Mouse (Mus musculus): ENCODE data around the gene Gse1.

Gene Gse1

DNA sequence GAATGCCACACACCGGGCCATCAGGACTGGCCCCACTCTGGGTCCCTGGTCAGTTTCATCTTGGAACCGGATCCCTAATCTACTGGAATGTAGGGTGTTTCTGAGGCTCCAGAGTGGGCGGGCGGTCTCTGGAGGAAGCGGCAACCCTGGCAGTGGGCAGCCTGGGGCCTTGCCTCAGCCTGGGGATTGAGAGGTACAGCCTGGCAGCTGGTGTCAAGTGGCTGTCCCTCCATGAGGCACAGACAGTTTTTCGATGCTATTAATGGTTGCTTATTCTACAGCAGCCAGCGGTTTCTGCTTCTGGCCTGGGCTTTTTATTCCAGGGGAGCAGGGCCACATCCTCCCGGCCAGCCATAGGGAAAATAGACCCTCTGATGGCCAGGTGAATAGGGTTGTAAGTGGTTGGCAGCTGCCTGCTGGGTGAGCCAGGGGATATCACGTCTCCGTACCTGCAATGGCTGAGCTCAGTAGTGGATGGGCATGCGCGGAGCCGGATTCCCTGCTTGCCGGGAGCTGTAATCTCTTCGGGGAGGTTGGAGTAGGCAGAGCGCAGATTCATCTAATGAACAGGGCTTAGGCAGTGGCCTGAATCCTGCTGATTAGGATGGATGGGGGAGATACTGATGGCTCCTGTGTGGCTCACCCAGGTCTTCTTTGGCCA is 22.6 kb downstream of the Gse1 start:
- ChIA-PET CTCF (interaction anchor here (0.6 to 2.2 kb wide), 12 partner anchors 11 to 1339 kb away, joined by 3 to 7 read pairs (median 4); partner anchors contain the start of gene Map1lc3b (in 1 of the 4)), POLR2A (interaction anchor here in 3 of 4 experiments (0.7 to 1.8 kb wide), 9 partner anchors 13 to 618 kb away, joined by 3 to 6 read pairs (median 4); partner anchors contain the start of gene Gins2 (in 1 of the 3))

GRCm38 (mm10) chr8:120251411-120252035 is 23.3 kb downstream of the Gse1 start:
- ChIA-PET POLR2A (interaction anchor here in 3 of 4 experiments (0.7 to 1.4 kb wide), 6 partner anchors 13 to 619 kb away, joined by 3 to 6 read pairs (median 4); no protein-coding TSS in a partner anchor), CTCF (interaction anchor here in 1 of 4 experiments (1.1 to 2.2 kb wide), 3 partner anchors 37 to 344 kb away, joined by 3 to 7 read pairs (median 3); no protein-coding TSS in a partner anchor)

DNA sequence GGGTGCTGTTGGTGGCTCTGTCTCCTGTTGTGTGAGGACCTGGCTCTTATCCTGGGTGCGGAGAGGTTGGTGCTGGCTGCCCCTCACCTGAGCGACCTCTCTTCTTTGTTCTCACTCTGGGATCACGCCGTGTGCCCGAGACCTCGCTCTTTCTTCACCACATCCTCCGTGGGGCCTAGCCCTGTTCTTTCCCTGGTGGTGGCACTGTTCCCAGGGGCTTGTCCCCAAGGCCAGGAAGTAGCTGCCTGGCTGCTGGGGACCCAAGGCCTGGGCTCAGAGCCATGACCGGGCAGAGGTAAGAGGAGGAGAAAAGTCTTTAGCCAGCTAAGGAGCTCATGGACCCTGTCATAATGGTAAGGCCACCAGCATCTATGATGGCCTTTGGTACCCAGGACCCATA is 25.4 kb downstream of the Gse1 start:
- ChIA-PET POLR2A (interaction anchor here in 1 of 4 experiments (1.4 kb wide), 1 partner anchor 12 kb away, joined by 3 read pairs; no protein-coding TSS in a partner anchor), CTCF (no interaction called here)

GRCm38 (mm10) chr8:120255406-120255987 is 27.2 kb downstream of the Gse1 start:
- ChIA-PET POLR2A (interaction anchor here (0.5 to 1.3 kb wide), 8 partner anchors 9 to 383 kb away, joined by 3 to 6 read pairs (median 3); no protein-coding TSS in a partner anchor), CTCF (interaction anchor here (0.5 to 2.9 kb wide), 9 partner anchors 10 to 340 kb away, joined by 3 to 16 read pairs (median 3); no protein-coding TSS in a partner anchor)

GRCm38 (mm10) chr8:120256958-120257357 is 28.7 kb downstream of the Gse1 start:
- ChIA-PET CTCF (interaction anchor here in 3 of 4 experiments (0.6 to 2.9 kb wide), 7 partner anchors 24 to 369 kb away, joined by 3 to 16 read pairs (median 4); no protein-coding TSS in a partner anchor), POLR2A (interaction anchor here in 1 of 4 experiments (1.2 kb wide), 1 partner anchor 14 kb away, joined by 3 read pairs; no protein-coding TSS in a partner anchor)

- POLR2A ChIA-PET = interaction anchor here in 1 of 4 experiments (1.4 kb wide), 1 partner anchor 10 kb away, joined by 5 read pairs; no protein-coding TSS in a partner anchor
- CTCF ChIA-PET = interaction anchor here in 2 of 4 experiments (0.6 to 1.6 kb wide), 5 partner anchors 11 to 227 kb away, joined by 3 to 4 read pairs (median 3); no protein-coding TSS in a partner anchor
Observed at GRCm38 (mm10) chr8:120259206-120259605, 30.9 kb downstream of the Gse1 start.

GRCm38 (mm10) chr8:120260677-120261076 is 32.4 kb downstream of the Gse1 start:
- ChIA-PET POLR2A (interaction anchor here in 1 of 4 experiments (0.6 to 0.8 kb wide), 3 partner anchors 26 to 317 kb away, joined by 3 to 6 read pairs (median 3); no protein-coding TSS in a partner anchor), CTCF (interaction anchor here in 2 of 4 experiments (0.8 to 1.3 kb wide), 3 partner anchors 28 to 40 kb away, joined by 3 read pairs; no protein-coding TSS in a partner anchor)

DNA sequence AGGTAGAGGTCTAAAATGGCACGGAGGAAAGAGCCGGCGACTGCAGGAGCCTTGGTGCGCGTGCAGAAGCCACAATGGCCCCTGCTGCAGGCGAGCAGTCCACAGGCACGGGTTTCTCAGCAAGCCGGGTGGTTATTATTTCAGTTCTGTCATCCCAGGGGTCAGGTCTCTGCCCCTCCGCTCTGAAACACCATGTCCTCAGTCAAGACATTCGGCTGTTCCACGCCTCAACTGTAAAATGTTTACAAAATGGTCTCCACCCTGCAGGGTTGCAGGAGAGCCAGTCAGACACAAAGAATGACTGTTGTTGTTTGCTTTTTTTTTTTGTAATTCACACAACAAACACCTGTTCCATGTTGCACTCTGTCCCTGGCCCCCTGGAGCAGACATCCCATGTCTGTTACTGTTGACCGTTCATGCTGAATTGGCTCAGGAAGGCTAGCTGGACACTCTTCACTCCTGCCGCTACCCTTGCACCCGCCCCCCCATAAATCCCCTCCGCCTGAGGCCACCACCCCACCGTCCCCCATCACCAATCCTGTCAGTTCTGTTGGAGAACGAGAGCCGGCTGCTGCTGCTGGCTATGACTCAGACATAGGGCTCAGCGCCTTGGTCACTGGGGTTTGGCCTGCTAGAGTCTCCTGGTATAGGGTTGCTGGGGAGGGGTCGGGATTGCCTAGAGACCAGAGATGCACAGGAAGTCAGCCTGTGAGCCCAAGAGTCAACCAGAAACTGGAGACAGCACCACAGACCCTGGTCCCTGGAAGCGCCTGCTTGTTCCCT is 33.3 kb downstream of the Gse1 start:
- ChIA-PET CTCF (interaction anchor here in 2 of 4 experiments (0.9 to 1.4 kb wide), 2 partner anchors 27 to 83 kb away, joined by 4 to 5 read pairs; no protein-coding TSS in a partner anchor), POLR2A (interaction anchor here in 1 of 4 experiments (0.6 kb wide), 1 partner anchor 48 kb away, joined by 6 read pairs; no protein-coding TSS in a partner anchor)

DNA sequence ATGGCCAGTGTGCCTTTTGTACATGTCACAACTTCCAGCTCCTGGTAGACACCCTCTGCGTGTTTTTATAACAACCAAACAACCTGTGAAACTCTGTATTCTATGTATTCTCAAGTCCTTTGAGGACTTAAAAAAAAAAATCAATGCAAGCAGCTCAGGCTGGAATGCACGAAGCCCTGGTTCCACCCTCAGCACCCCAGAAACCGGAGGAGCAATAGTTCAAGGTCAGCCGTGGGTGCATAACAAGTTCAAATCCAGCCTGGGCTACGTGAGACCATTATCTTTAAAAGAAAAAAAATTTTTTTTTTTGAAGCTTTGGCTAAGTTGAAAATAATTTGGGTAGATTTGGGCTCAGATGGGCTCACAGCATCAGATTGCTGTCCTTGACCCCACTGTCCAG is 35.6 kb downstream of the Gse1 start:
- ChIA-PET CTCF (interaction anchor here in 3 of 4 experiments (0.6 to 2.2 kb wide), 8 partner anchors 12 to 85 kb away, joined by 3 to 8 read pairs (median 4); no protein-coding TSS in a partner anchor), POLR2A (interaction anchor here in 2 of 4 experiments (0.6 to 2.1 kb wide), 8 partner anchors 8 to 918 kb away, joined by 3 to 5 read pairs (median 3); no protein-coding TSS in a partner anchor)

GRCm38 (mm10) chr8:120264388-120264943 is 36.2 kb downstream of the Gse1 start:
- ChIA-PET POLR2A (interaction anchor here in 2 of 4 experiments (0.6 to 2.4 kb wide), 11 partner anchors 8 to 919 kb away, joined by 3 to 6 read pairs (median 3); no protein-coding TSS in a partner anchor), CTCF (interaction anchor here in 3 of 4 experiments (0.6 to 2.2 kb wide), 16 partner anchors 9 to 1248 kb away, joined by 3 to 8 read pairs (median 4); no protein-coding TSS in a partner anchor)

DNA sequence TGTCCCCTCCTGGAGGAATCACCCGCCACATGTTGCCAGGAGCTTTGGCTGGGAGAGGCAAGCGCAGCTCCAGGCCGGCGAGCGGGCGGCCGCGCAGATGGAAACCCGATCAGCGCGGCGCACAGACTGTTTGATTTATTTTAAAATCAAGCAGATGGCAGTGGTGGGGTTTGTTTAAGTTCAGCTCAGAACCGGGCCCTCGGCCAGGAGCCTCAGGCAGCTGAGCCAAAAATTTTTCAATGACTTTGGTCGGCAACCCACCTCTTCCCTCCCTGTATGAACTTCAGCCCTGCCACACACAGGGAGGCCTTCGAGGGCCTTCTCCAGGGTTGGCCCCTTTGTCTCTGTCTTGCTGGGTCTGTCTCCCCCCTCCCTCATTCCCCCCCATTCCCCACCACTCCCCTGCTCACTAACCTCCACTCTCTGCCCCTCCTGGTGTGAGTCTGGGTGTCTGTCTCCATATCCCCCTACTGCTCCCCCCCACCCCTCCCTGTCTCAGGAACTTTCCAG is 36.7 kb downstream of the Gse1 start:
- ChIA-PET POLR2A (interaction anchor here in 3 of 4 experiments (0.6 to 2.4 kb wide), 11 partner anchors 9 to 733 kb away, joined by 3 to 7 read pairs (median 4); no protein-coding TSS in a partner anchor), CTCF (interaction anchor here in 2 of 4 experiments (0.5 to 2.2 kb wide), 12 partner anchors 9 to 1585 kb away, joined by 3 to 8 read pairs (median 4); no protein-coding TSS in a partner anchor)

- POLR2A ChIA-PET = interaction anchor here in 3 of 4 experiments (0.6 to 2.4 kb wide), 12 partner anchors 10 to 733 kb away, joined by 3 to 7 read pairs (median 4); no protein-coding TSS in a partner anchor
Observed at GRCm38 (mm10) chr8:120265471-120265870, 37.2 kb downstream of the Gse1 start.

DNA sequence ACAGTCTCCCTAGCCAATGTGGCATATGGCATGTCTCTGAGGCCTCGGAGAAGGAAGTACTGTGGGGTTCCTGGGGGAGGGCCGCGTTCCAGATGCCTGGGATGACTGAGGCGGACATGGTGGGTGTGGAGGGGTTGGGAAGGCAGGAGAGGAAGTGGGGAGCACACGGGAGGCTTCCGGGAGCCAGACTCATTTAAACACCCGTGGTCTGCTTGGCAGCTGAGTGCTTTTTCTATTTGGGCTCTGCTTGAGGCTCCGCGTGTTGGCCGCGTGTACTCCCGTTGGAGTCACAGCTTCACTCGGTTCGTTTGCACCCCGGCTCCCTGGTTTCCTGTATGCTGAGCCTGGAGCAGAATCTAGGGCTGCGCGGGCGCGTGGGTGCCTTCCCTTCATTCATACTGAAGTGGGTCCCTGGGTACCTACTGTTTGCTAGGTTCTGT is 40.3 kb downstream of the Gse1 start:
- ChIA-PET CTCF (interaction anchor here (0.6 to 1.5 kb wide), 7 partner anchors 12 to 809 kb away, joined by 3 to 6 read pairs (median 4); no protein-coding TSS in a partner anchor), POLR2A (interaction anchor here in 3 of 4 experiments (0.5 to 2.4 kb wide), 3 partner anchors 10 to 167 kb away, joined by 3 to 5 read pairs (median 4); no protein-coding TSS in a partner anchor)

More at GRCm38 (mm10) chr8:120265471-120265870, 37.2 kb downstream of the Gse1 start:
- CTCF ChIA-PET = interaction anchor here in 3 of 4 experiments (0.5 to 2.2 kb wide), 12 partner anchors 10 to 1584 kb away, joined by 3 to 8 read pairs (median 4); no protein-coding TSS in a partner anchor

DNA sequence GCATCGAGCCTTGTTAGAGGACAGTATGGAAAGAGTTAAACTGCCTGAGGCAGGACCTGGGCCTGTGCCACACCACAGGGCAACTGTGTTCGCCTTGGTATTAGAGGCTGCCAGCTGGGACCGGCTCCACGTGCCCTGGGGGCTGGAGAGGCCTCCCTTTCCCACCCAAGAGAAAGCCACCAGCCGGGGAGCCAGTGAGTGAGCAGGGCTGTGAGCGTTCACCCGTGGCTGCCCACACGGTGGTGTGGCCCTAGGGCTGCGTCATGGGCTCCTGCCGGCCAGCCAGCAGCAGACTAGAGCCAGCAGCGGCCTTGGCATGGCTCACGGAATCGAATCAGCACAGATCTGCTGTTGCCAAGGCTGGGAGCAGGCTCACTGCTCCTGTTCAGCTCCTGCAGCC is 42.2 kb downstream of the Gse1 start:
- ChIA-PET CTCF (interaction anchor here in 2 of 4 experiments (0.9 to 1.3 kb wide), 3 partner anchors 11 to 57 kb away, joined by 3 to 4 read pairs (median 4); no protein-coding TSS in a partner anchor), POLR2A (interaction anchor here in 1 of 4 experiments (1.2 kb wide), 1 partner anchor 14 kb away, joined by 3 read pairs; no protein-coding TSS in a partner anchor)

- ChIA-PET POLR2A (interaction anchor here in 1 of 4 experiments (1.2 kb wide), 1 partner anchor 61 kb away, joined by 3 read pairs; no protein-coding TSS in a partner anchor), CTCF (no interaction called here)
Observed at GRCm38 (mm10) chr8:120273430-120273829, 45.2 kb downstream of the Gse1 start.
